Mouse (Mus musculus) myocyte (in vitro differentiated cells): ENCODE data around the gene Ccdc57. TPM values are rescaled to one million over a fixed set of nuclear protein-coding genes. Genes with fewer than 3 reads are reported as not detected.

ENCODE experiments used
- H3K27me3 ChIP-seq: one replicate; pipeline ENCODE4 v1.6.1; 2011; ENCODE audit not compliant: control insufficient read depth, insufficient read depth, insufficient read length
- H3K36me3 ChIP-seq: one replicate; pipeline ENCODE4 v1.6.1; 2011; ENCODE audit not compliant: control insufficient read depth, insufficient read depth
- H3K4me2 ChIP-seq: one replicate; pipeline ENCODE4 v1.6.1; 2011; ENCODE audit warnings: low read depth, control low read depth
- H3K4me3 ChIP-seq: one replicate; pipeline ENCODE4 v1.5.1; 2011; ENCODE audit warnings: mild to moderate bottlenecking, control low read depth, moderate library complexity
- H3K79me2 ChIP-seq: one replicate; pipeline ENCODE4 v1.6.1; 2011; ENCODE audit not compliant: control insufficient read depth, insufficient read depth
- H3ac ChIP-seq: one replicate; pipeline ENCODE4 v1.6.1; 2011; ENCODE audit not compliant: control insufficient read depth, insufficient read length
- CEBPB ChIP-seq: IDR thresholded peaks from 2 replicates; pipeline ENCODE4 v1.6.1; 2011; ENCODE audit warnings: mild to moderate bottlenecking, moderate library complexity; ENCODE audit not compliant: poor library complexity, insufficient read depth, severe bottlenecking
- E2F4 ChIP-seq: IDR thresholded peaks from one replicate; pipeline ENCODE4 v1.6.1; 2011; ENCODE audit warnings: mild to moderate bottlenecking, control low read depth, moderate library complexity; ENCODE audit not compliant: insufficient read depth
- MAX ChIP-seq: IDR thresholded peaks from one replicate; pipeline ENCODE4 v1.6.1; 2011; ENCODE audit warnings: low read depth, mild to moderate bottlenecking, control low read depth
- MYOD1 ChIP-seq, 3 experiments: IDR thresholded peaks; one replicate each; pipeline ENCODE4 v1.6.1; 2011; ENCODE audit warnings: control low read depth in 2 of 3, low read depth in 2 of 3, mild to moderate bottlenecking in 2 of 3, moderate library complexity in 1 of 3; ENCODE audit not compliant: insufficient read length in 2 of 3, control insufficient read depth in 1 of 3
- MYOG ChIP-seq, 3 experiments: IDR thresholded peaks; one replicate each; pipeline ENCODE4 v1.6.1; 2011; ENCODE audit warnings: control low read depth in 2 of 3, low read depth in 2 of 3, mild to moderate bottlenecking in 2 of 3; ENCODE audit not compliant: insufficient read length in 2 of 3, control insufficient read depth in 1 of 3, insufficient read depth in 1 of 3
- POLR2A ChIP-seq: IDR thresholded peaks from one replicate; pipeline ENCODE4 v1.6.1; 2011; ENCODE audit warnings: low read depth, mild to moderate bottlenecking, control low read depth, moderate library complexity; ENCODE audit not compliant: insufficient read length
- POLR2AphosphoS2 ChIP-seq: IDR thresholded peaks from one replicate; pipeline ENCODE4 v1.6.1; 2011; ENCODE audit warnings: low read depth, control low read depth; ENCODE audit not compliant: insufficient read length
- REST ChIP-seq: IDR thresholded peaks from one replicate; pipeline ENCODE4 v1.6.1; 2011; ENCODE audit warnings: mild to moderate bottlenecking, control low read depth, moderate library complexity; ENCODE audit not compliant: insufficient read depth, insufficient read length
- SRF ChIP-seq: IDR thresholded peaks from one replicate; pipeline ENCODE4 v1.6.1; 2011; ENCODE audit warnings: low read depth; ENCODE audit not compliant: control insufficient read depth, insufficient read length
- TCF12 ChIP-seq: IDR thresholded peaks from one replicate; pipeline ENCODE4 v1.6.1; 2011; ENCODE audit warnings: mild to moderate bottlenecking, control low read depth; ENCODE audit not compliant: poor library complexity, insufficient read depth, severe bottlenecking
- TCF3 ChIP-seq: IDR thresholded peaks from one replicate; pipeline ENCODE4 v1.6.1; 2011; ENCODE audit warnings: low read depth, control low read depth; ENCODE audit not compliant: insufficient read length
- USF1 ChIP-seq: IDR thresholded peaks from one replicate; pipeline ENCODE4 v1.6.1; 2011; ENCODE audit warnings: low read depth, mild to moderate bottlenecking, control low read depth, moderate library complexity
- polyA plus RNA-seq: library from polyadenylated mRNA; unstranded; fragments of >200 nt; fragmentation: generic; extraction: Trizol; gene quantifications from one replicate; pipeline ENCODE4 v1.2.1, GENCODE M21; 2012; ENCODE audit warnings: missing spikeins

Ccdc57 gene
- polyA plus RNA-seq, result 1.8 TPM

- H3K27me3 ChIP-seq, result no peaks in the 10 kb centered on the region
- H3K79me2 ChIP-seq, result no peaks in the 10 kb centered on the region
- H3ac ChIP-seq, result peak within 1 kb of the TSS; percentile 1
- TF ChIP-seq TCF12 (no peak), E2F4 (peak; percentile 46), MYOD1 (IDR thresholded peaks at IDR 0.05; ENCODE audit: control insufficient read depth in 1 of 3, insufficient read length in 2 of 3, low read depth in 2 of 3) (peak in 1 of 3 experiments; percentile 15), SRF (peak; percentile 61), USF1 (peak; percentile 14), MYOG (IDR thresholded peaks at IDR 0.05; ENCODE audit: control insufficient read depth in 1 of 3, insufficient read depth in 1 of 3, insufficient read length in 2 of 3, low read depth in 2 of 3) (peak in 1 of 3 experiments; percentile 60), REST (no peak)
- H3K36me3 ChIP-seq, result no peaks in the 10 kb centered on the region
- H3K4me2 ChIP-seq, result peak within 1 kb of the TSS; percentile 79
- peak within 1 kb of the TSS; percentile 42 for H3K4me3 ChIP-seq
Observed at GRCm38 (mm10) chr11:120932564-120933398, at the start of gene Ccdc57. Ccdc57 (minus strand) TSS chr11:120932872.

DNA sequence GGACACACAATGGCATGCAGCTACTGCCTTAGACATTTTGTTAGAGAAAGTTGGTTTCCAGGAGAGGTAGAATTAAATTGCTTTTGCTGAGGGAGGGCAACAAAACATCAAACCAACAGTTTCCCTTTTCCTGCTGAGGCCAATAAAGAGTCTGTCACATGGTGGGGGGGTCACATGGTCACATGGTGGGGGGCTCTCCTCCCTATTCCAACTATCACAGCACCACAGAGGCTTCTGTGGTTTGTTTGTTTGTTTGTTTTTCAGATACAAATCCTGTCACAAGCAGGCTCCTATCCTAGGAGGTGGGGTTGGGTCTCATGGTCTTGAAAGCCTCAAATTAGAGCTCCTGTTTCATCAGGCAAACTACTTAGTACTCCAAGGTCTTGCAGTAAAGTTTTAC lies 49.8 kb upstream of the Ccdc57 start:
- H3K36me3 ChIP-seq, result peaks cover 59% of the 10 kb centered on the region
- H3K4me2 ChIP-seq, result no peak overlapping the region
- H3K4me3 ChIP-seq, result no peak overlapping the region
- H3K27me3 ChIP-seq, result no peaks in the 10 kb centered on the region
- no peak overlapping the region for H3ac ChIP-seq
- TF ChIP-seq SRF (no peak), POLR2A (no peak), TCF12 (no peak), MYOD1 (IDR thresholded peaks at IDR 0.05; ENCODE audit: control insufficient read depth in 1 of 3, insufficient read length in 2 of 3, low read depth in 2 of 3) (no peak), CEBPB (no peak), POLR2AphosphoS2 (no peak), TCF3 (no peak), REST (no peak), MYOG (IDR thresholded peaks at IDR 0.05; ENCODE audit: control insufficient read depth in 1 of 3, insufficient read depth in 1 of 3, insufficient read length in 2 of 3, low read depth in 2 of 3) (no peak), USF1 (no peak)
- peaks cover 95% of the 10 kb centered on the region for H3K79me2 ChIP-seq

DNA sequence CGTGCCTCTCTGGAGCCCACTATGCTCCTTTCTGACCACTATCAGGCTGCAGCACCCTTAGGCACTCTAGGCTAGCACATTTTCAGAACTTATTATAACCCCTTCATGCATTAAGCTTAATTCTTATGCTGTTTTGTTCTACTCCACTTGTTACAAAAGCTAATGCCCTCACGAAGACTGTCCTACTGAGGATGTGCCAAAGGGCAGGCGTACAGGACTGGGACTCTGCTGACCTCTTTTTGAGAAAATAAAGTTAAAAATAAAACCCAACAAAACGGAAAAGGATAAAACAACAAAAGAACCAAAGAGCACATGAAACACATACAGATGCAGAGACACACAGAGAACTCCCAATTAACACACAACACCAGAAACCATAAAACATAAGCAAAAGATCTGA lies 49.0 kb upstream of the Ccdc57 start:
- Histone ChIP-seq H3ac (no peak overlapping the region), H3K36me3 (peaks cover 67% of the 10 kb centered on the region), H3K4me3 (no peak overlapping the region), H3K4me2 (no peak overlapping the region), H3K27me3 (no peaks in the 10 kb centered on the region), H3K79me2 (peaks cover 95% of the 10 kb centered on the region)
- TF ChIP-seq POLR2AphosphoS2, result no peak
- no peak for TF ChIP-seq E2F4
- TF ChIP-seq TCF12, result no peak
- TF ChIP-seq REST, result no peak
- TF ChIP-seq USF1, result no peak
- TF ChIP-seq SRF, result no peak
- TF ChIP-seq POLR2A, result no peak
- TF ChIP-seq MYOG (IDR thresholded peaks at IDR 0.05; ENCODE audit: control insufficient read depth in 1 of 3, insufficient read depth in 1 of 3, insufficient read length in 2 of 3, low read depth in 2 of 3), result no peak
- no peak for TF ChIP-seq TCF3
- TF ChIP-seq CEBPB, result no peak
- TF ChIP-seq MYOD1 (IDR thresholded peaks at IDR 0.05; ENCODE audit: control insufficient read depth in 1 of 3, insufficient read length in 2 of 3, low read depth in 2 of 3), result no peak
- TF ChIP-seq MAX, result no peak

DNA sequence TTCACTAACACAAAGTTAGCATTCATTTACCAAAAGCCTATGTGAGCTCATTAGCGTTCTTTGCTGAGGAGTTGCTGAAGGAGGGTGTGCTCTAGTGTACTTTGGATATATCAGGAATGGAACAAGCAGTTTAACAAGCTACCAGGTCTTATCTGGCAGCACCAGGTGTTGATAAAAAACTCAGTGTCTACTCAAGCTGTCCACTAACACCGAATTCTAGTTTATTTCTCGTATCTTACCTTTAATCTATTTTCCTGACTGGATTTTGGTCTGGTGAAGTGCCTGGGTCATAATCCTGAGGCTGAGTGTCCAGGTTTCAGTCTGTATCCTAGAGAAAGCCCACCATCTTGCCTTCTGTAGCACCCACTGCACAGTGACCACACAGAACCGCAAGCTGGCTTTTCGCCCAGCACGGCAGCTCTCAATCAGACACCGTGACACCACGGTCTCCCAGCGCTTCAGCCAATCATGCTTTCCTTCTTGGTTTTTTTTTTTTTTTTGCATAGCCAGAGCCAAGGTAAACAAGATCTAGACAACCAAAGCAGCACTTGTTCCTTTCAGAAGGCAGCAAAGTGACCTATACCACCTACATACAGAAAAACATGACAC lies 47.9 kb upstream of the Ccdc57 start:
- Histone ChIP-seq H3ac (no peak overlapping the region), H3K79me2 (peaks cover 95% of the 10 kb centered on the region), H3K27me3 (no peaks in the 10 kb centered on the region), H3K36me3 (peaks cover 74% of the 10 kb centered on the region), H3K4me2 (no peak overlapping the region), H3K4me3 (no peak overlapping the region)
- TF ChIP-seq TCF3 (no peak), MYOD1 (IDR thresholded peaks at IDR 0.05; ENCODE audit: control insufficient read depth in 1 of 3, insufficient read length in 2 of 3, low read depth in 2 of 3) (no peak), POLR2A (no peak), POLR2AphosphoS2 (no peak), E2F4 (no peak), MYOG (IDR thresholded peaks at IDR 0.05; ENCODE audit: control insufficient read depth in 1 of 3, insufficient read depth in 1 of 3, insufficient read length in 2 of 3, low read depth in 2 of 3) (no peak), MAX (no peak), SRF (no peak), REST (no peak), TCF12 (no peak), CEBPB (no peak), USF1 (no peak)
